Mouse (Mus musculus): ENCODE results near the gene Fgfr2.

Gene Fgfr2

GRCm38 (mm10) chr7:130576981-130577380 lies 2546.2 kb downstream of the Fgfr2 start:
- DNase-seq, result peak; percentile 22

DNA sequence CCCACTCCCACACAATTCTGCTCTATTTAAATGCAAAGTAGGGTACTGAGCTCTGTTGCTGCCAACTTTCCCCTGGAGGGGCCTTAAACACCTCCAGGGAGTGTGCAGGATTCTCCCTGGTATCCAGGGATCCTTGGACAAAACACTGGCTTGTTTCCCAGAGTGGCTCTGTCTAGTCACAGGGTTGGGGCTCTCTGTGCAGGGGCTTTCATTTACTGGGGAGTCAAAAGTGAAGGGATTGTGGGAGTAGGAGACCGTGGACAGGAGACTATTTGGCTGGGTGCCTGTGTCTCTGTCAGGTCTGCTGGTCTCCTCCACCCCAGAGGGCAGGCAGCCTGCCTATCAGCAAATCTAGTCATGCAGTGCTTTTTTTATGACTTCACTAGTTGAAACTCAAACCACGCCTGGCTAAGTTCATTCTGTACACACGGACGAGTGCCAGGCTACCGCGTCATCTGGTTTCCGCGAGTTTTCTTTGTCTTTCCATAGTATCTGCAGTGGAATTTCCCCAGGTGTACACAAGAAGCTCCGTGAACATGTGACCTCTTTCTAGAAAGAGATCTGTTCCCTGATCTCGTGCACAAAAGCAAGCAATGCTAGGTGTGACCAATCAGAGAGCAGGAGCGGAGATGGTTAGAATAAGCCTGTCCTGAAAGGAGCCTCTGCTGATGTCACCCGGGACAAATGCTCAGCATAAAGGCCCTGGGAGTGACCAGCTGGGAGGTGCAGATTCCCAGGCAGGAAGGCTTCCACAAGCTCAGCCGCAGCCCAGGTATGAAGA lies 2548.7 kb downstream of the Fgfr2 start:
- no peak for DNase-seq

- no peak for DNase-seq
These were observed 2549.4 kb downstream of the Fgfr2 start for GRCm38 (mm10) chr7:130573746-130574145.

GRCm38 (mm10) chr7:130572821-130573220 lies 2550.3 kb downstream of the Fgfr2 start, which contains the start of gene Nsmce4a:
Gene Nsmce4a, minus strand, starts transcription at chr7:130573118.
- DNase-seq, result no peak

- DNase-seq, result no peak
These were observed 2552.7 kb downstream of the Fgfr2 start for GRCm38 (mm10) chr7:130570472-130570871.

DNA sequence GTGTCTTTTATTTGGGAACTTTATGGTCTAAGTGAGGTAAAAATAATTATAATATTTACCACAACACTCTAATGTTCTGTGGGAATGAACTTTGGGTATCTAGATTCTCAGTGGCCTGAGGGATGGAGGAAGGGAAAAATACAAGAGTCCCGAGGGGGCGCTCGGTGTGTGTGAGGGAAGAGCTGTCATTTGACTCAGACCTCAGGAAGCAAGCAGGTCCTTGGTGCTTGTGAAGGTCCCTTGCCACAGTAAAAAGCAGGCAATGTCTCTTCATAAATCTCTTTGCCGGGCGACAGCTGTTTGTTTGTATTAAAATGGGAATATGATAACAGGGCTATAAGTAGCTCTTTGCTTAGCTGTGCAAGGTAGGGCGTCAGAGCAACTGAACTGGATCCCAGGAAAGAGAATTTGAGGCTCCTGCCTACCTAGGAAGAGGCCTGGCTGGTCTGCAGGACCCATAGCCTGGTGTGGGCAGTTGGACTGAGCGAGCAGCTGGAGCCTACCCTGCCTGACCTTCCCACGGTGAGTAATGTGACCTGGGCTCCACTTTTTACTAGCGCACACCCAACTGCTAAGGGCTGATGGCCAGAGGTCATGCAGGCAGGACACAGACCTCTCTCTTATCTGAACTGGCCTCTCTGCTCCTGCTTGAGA lies 2554.2 kb downstream of the Fgfr2 start:
- no peak for DNase-seq

DNA sequence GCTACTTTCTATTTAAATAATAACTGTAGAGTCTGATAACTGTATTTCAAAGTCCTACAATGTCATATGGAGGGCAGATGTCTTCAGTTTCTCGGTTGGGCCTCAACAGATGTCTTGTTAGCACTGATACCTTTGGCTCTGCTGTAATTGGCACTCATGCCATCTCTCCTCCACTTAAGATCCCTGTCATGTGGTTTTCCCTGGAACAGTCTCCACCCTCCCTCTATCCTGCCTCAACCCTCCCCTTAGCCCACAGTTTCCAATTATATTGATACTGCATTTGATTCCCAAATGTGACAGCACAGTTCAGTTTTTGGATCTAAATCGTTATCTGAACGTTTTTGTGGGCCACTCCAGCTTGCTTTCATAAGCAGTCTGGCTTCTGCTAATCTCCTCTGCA lies 2558.6 kb downstream of the Fgfr2 start:
- DNase-seq, result no peak

DNA sequence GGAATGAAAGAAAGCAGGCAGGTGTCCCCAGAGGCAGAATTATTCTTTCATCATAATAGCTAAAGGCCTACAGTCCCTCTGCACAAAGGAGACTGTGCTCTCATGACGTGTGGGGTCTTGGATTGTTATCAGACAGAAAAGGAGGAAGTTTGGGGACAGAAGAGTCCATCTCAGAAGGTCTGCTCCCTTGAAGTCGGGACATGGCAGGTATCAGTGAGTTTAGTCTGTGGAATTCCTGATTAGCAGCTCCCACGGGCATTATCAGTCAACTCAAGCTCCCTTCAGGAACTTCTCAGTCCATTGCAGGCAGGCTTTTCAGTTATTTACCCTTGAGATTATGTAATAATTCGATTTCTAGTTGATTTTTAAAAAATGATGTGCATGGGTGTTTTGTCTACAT lies 2559.3 kb downstream of the Fgfr2 start:
- no peak for DNase-seq

DNA sequence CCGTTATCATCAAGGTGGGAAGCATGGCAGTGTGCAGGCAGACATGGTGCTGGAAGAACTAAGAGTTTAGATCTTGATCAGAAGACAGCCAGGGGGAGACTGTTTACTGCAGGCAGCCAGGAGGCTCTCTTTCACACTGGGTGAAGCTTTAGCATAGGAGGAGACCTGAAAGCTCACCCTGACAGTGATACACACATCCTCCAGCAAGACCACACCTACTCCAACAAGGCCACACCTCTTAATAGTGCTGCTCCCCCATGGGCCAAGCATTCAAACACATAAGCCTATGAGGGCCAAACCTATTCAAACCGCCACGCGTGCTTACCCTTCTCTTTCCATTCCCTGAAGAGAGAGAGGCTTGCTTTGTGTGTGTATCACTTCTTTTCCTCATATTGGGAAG lies 2559.9 kb downstream of the Fgfr2 start:
- no peak for DNase-seq

GRCm38 (mm10) chr7:130560933-130561332 lies 2562.2 kb downstream of the Fgfr2 start:
- no peak for DNase-seq

DNA sequence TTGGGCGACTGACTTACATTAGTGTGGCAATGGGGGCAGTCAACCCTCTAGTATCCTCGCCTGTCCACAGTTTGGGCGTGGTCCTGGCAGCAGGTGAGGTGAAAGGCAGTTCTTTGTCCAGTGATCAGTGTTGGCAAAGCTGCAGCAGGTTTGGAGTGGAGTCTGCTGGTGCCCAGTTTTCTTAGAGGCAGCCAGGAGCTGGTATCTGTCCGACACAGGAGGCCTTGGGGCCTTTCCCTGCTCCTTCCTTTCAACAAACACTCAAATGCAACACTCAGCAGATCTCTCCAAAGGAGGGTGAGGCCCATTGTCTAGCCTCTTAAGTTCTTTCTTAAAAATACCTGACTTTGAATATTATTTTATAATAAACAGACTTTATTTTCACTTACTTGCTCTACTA lies 2564.6 kb downstream of the Fgfr2 start:
- DNase-seq, result no peak

GRCm38 (mm10) chr7:130555597-130555996 lies 2567.6 kb downstream of the Fgfr2 start:
- DNase-seq, result no peak

DNA sequence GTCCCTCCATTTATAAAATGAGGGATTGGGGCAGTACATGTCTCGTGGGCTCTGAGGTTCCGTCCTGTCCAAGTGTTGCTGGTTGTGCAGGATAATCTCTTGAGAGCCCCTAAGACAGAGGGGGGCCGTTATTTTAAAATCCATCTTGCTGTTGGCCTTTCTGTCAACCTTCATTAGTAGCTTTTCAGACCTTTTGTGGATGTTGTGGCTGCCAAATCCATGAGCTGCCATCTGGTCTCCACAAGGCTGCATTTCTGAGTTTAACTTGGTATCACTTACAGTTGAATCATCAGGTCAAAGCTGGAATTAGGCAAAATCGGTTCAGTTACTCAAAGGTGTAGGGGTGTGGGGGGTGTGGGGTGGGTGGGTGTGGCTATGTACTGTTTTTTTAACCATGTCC lies 2569.8 kb downstream of the Fgfr2 start:
- DNase-seq, result no peak

GRCm38 (mm10) chr7:130552780-130553179 lies 2570.4 kb downstream of the Fgfr2 start:
- no peak for DNase-seq

DNA sequence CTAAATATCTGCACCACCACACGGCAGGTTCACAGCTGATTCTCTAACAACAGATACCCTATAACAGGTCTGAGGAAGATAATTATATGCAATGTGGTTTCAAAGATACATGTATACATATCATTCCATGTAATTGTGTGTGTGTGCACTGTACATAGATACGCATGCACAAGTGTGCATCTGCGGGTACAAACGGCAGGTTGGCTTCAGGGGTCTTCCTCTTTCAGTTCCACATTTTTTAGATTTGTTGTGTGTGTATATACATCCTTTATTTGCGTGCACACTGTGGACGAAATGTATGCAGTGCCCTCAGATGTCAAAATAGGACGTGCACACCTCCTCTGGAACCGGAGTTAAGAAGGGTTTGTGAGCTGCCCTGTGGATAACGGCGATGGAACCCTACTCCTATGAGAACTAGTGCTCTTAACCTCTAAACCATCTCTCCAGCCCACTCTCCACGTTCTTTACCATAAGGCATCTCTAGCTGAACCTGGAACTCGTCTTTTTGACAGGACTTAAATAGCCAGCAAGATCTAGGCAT lies 2575.4 kb downstream of the Fgfr2 start:
- DNase-seq, result no peak

DNA sequence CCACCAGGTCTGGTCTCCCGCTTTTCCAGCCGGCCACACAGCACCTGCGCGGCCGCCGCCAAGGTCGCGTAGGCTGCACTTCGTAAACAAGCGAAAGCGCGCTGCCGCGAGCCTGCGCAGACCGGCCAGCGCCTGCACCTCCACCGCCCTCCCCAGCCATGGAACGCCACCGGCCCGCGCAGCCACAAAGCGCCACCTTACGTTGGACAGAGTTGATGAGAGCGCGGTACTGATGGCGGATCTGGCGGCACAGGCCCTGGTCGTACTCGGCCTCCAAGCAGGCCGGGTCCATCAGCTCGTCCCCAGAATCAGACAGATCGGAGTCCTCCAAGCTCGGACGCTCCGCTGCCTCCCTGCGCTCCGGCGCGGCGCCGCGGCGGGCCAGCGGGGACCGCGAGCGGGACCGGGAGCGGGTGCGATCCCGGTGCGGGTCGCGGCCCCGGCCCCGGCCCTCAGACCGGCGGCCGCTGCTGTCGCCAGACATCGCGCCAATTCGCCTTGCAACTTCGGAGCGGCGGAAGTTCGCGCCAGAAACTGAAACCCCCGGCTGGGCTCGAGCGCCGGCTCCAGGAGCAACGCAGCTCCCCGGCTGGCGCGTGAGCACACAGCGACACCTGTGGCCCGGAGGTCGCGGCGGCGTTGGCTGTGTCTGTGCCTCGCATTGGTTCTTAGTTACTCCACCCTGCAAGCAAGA lies 2576.2 kb downstream of the Fgfr2 start:
- peak; percentile 89 for DNase-seq

GRCm38 (mm10) chr7:130546421-130546790 lies 2576.7 kb downstream of the Fgfr2 start:
- DNase-seq, result no peak

- no peak for DNase-seq
These were observed 2577.3 kb downstream of the Fgfr2 start for GRCm38 (mm10) chr7:130545893-130546292.

DNA sequence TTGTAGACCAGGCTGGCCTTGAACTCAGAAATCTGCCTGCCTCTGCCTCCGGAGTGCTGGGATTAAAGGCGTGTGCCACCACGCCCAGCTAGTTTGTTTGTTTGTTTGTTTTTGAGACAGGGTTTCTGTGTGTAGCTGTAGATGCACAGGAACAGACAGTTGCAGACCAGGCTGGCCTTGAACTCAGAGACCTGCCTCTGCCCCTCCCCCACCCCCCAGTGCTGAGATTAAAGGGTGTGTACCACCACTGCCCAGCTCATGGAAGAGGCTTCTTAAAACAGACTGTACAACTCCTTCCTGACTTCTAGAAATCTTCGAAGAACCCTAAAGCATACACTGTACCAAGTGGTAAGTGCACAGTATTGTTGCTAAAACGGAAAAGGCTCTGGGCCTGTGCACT lies 2577.7 kb downstream of the Fgfr2 start:
- no peak for DNase-seq

DNA sequence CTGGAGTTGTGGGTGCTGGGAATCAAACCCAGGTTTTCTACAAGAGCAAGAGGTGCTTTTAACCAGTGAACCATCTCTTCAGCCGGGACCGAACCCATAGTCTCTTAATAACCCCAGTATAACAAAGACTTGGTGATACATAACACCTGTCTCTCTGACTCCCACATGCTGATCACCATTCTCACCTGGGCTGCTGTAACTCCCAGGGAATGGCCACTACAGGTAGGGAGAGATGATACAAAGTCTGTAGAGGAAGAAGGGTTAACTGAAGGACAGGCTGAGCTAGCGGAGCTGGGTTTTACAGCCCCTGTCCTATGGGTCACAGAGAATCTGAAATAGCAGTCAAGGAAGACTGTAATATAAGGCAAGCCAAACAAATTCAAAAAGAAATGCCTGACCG lies 2580.0 kb downstream of the Fgfr2 start:
- DNase-seq, result no peak

- no peak for DNase-seq
These were observed 2583.0 kb downstream of the Fgfr2 start for GRCm38 (mm10) chr7:130540176-130540575.

- DNase-seq, result no peak
These were observed 2586.1 kb downstream of the Fgfr2 start for GRCm38 (mm10) chr7:130537068-130537467.

DNA sequence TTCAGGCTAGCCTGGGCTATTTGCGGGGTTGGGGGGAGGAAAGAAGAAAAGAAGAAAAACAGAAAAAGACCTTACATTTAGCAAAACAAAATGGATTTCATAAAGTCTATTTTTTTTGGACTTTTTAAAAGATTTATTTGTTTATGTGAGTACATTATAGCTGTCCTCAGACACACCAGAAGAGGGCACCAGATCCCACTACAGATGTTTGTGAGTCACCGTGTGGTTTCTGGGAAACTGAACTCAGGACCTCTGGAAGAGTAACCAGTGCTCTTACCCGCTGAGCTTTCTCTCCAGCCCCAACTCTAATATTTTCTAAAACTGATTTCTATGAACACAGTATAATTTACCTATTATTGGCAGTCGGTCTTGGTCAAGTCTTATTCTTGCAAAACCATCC lies 2588.0 kb downstream of the Fgfr2 start:
- no peak for DNase-seq

Data from layer of hippocampus, adult 9-11 months (tissue).